22 mouse cellular contexts compared by ENCODE assay signal in genomic region chr2:57108349-57108930, GRCm38 (mm10). TPM values are rescaled to one million over a fixed set of nuclear protein-coding genes. Genes with fewer than 3 reads are reported as not detected.
DNase-seq lines count a peak whose midpoint lies in the region; ATAC-seq and TF ChIP-seq lines count a peak whose summit lies in the region.
"Had no signal": no experiment of that assay in that cellular context is flagged by ENCODE, and none has a peak within 500 bp of the region (broad histone marks: within the 10 kb centered on the region; RNA-seq: fewer than 3 reads in every experiment).

No protein-coding gene starts in this region.

- H3K4me2 ChIP-seq in hindbrain, embryonic 14.5 days (replicated peaks), result peak overlapping the region; percentile 17
- no peak overlapping the region for H3K4me2 ChIP-seq in hindbrain, postnatal 0 days (ENCODE audit: low read depth, low read length)
- H3K4me2 ChIP-seq in neural tube, embryonic 15.5 days, result no peak overlapping the region
- H3K4me2 ChIP-seq in neural tube, embryonic 13.5 days, result no peak overlapping the region; the same call in 1 of the 2 replicates
- H3K4me2 ChIP-seq: embryonic facial prominence, embryonic 15.5 days; heart, embryonic 12.5 days had no signal

- H3K27ac ChIP-seq in hindbrain, embryonic 14.5 days, result no peak overlapping the region
- H3K27ac ChIP-seq in hindbrain, postnatal 0 days, result no peak overlapping the region
- H3K27ac ChIP-seq in neural tube, embryonic 15.5 days (replicated peaks), result no peak overlapping the region
- peak overlapping the region; percentile 33; the same call in 1 of the 2 replicates for H3K27ac ChIP-seq in neural tube, embryonic 13.5 days (replicated peaks)
- H3K27ac ChIP-seq: embryonic facial prominence, embryonic 15.5 days; forebrain, embryonic 10.5 days; hindbrain, embryonic 10.5 days had no signal

- ATAC-seq in hindbrain, embryonic 14.5 days (ENCODE audit: low FRiP score), result no peak
- no peak for ATAC-seq in hindbrain, postnatal 0 days
- ATAC-seq in neural tube, embryonic 15.5 days (ENCODE audit: low FRiP score), result no peak
- no peak for ATAC-seq in neural tube, embryonic 13.5 days (ENCODE audit: low read depth)
- ATAC-seq: CD4-positive, CD25-positive, alpha-beta regulatory T cell, adult 4 months; forebrain, embryonic 14.5 days had no signal

- peaks cover 95% of the 10 kb centered on the region for H3K27me3 ChIP-seq in hindbrain, embryonic 14.5 days (ENCODE audit: control insufficient read depth, insufficient read depth, low read length)
- H3K27me3 ChIP-seq in hindbrain, postnatal 0 days (ENCODE audit: insufficient read depth, low read length), result peaks cover 87% of the 10 kb centered on the region
- peaks cover 83% of the 10 kb centered on the region for H3K27me3 ChIP-seq in neural tube, embryonic 15.5 days (replicated peaks)
- peaks cover 96% of the 10 kb centered on the region for H3K27me3 ChIP-seq in neural tube, embryonic 13.5 days

- WGBS in hindbrain, embryonic 14.5 days, result 11% methylated on average over 7 of the region's 7 CpGs
- WGBS in hindbrain, postnatal 0 days, result 28% methylated on average over 7 of the region's 7 CpGs
- 14% methylated on average over 7 of the region's 7 CpGs for WGBS in neural tube, embryonic 15.5 days
- WGBS in neural tube, embryonic 13.5 days, result 8% methylated on average over 7 of the region's 7 CpGs

- no peak overlapping the region for H3K4me3 ChIP-seq in hindbrain, embryonic 14.5 days (replicated peaks; ENCODE audit: low read length)
- no peak overlapping the region for H3K4me3 ChIP-seq in hindbrain, postnatal 0 days (ENCODE audit: low read length)
- no peak overlapping the region for H3K4me3 ChIP-seq in neural tube, embryonic 15.5 days (replicated peaks)
- H3K4me3 ChIP-seq in neural tube, embryonic 13.5 days, result no peak overlapping the region
- H3K4me3 ChIP-seq: embryonic facial prominence, embryonic 15.5 days; erythroblast, embryonic 14.5 days; forebrain, embryonic 10.5 days; heart, embryonic 12.5 days; hindbrain, embryonic 10.5 days had no signal

- peaks cover 6% of the 10 kb centered on the region for H3K4me1 ChIP-seq in hindbrain, embryonic 14.5 days (replicated peaks; ENCODE audit: control insufficient read depth, insufficient read depth, low read length)
- H3K4me1 ChIP-seq in hindbrain, postnatal 0 days (ENCODE audit: insufficient read depth, low read length), result no peaks in the 10 kb centered on the region
- peaks cover 27% of the 10 kb centered on the region for H3K4me1 ChIP-seq in neural tube, embryonic 15.5 days
- H3K4me1 ChIP-seq in neural tube, embryonic 13.5 days (replicated peaks), result peaks cover 34% of the 10 kb centered on the region

- peak; percentile 21 for DNase-seq in embryo, embryonic 10.5 days (ENCODE audit: low spot score)
- DNase-seq in embryo, embryonic 9.5 days (ENCODE audit: extremely low spot score), result no peak
- DNase-seq in hindbrain, embryonic 14.5 days (ENCODE audit: low spot score), result no peak
- DNase-seq in hindbrain, postnatal 0 days (ENCODE audit: low spot score), result no peak
- peak; percentile 20 for DNase-seq in neural tube, embryonic 10.5 days (ENCODE audit: extremely low spot score, low spot score)
- DNase-seq in kidney, postnatal 4 days, result no peak
- DNase-seq: adrenal gland, adult 8-10 months; adrenal gland, postnatal 36 days; B cell, adult 2 months; cerebellum, adult 2 months; cerebellum, postnatal 10 days; gastrocnemius, postnatal 36 days; heart, adult 18-20 months had no signal

- no peak for TF ChIP-seq CTCF in hindbrain, postnatal 0 days (IDR thresholded peaks at IDR 0.05; ENCODE audit: low read depth)

- no peaks in the 10 kb centered on the region for H3K9me3 ChIP-seq in hindbrain, embryonic 14.5 days (ENCODE audit: control insufficient read depth, low read length)
- no peaks in the 10 kb centered on the region for H3K9me3 ChIP-seq in hindbrain, postnatal 0 days (ENCODE audit: low read length)
- H3K9me3 ChIP-seq in neural tube, embryonic 15.5 days (replicated peaks), result no peaks in the 10 kb centered on the region
- H3K9me3 ChIP-seq in neural tube, embryonic 13.5 days, result no peaks in the 10 kb centered on the region
- H3K9me3 ChIP-seq: embryonic facial prominence, embryonic 15.5 days; forebrain, embryonic 10.5 days; hindbrain, embryonic 10.5 days had no signal

- H3K36me3 ChIP-seq in hindbrain, embryonic 14.5 days (replicated peaks; ENCODE audit: control insufficient read depth, insufficient read depth), result no peaks in the 10 kb centered on the region
- H3K36me3 ChIP-seq in hindbrain, postnatal 0 days (ENCODE audit: insufficient read depth, low read length), result no peaks in the 10 kb centered on the region
- no peaks in the 10 kb centered on the region for H3K36me3 ChIP-seq in neural tube, embryonic 15.5 days
- H3K36me3 ChIP-seq in neural tube, embryonic 13.5 days, result no peaks in the 10 kb centered on the region
- H3K36me3 ChIP-seq: embryonic facial prominence, embryonic 15.5 days; heart, embryonic 12.5 days; hindbrain, embryonic 10.5 days had no signal

- H3K9ac ChIP-seq in hindbrain, embryonic 14.5 days, result no peak overlapping the region
- H3K9ac ChIP-seq in hindbrain, postnatal 0 days (replicated peaks; ENCODE audit: low read length), result no peak overlapping the region
- H3K9ac ChIP-seq in neural tube, embryonic 15.5 days (replicated peaks), result no peak overlapping the region
- no peak overlapping the region for H3K9ac ChIP-seq in neural tube, embryonic 13.5 days
- H3K9ac ChIP-seq: embryonic facial prominence, embryonic 15.5 days; heart, embryonic 12.5 days had no signal

RNA-seq across cellular contexts. Expression of gene Nr4a2, which starts 15.4 kb away (rescaled TPM):
- 20.7 and 21.0 TPM in 2 replicates for polyA plus RNA-seq in hindbrain, embryonic 14.5 days (2014; fragmentation: Nextera tagmentation; extraction: Ambion mirVana)
- 8.5 and 8.7 TPM in 2 replicates for total RNA-seq in hindbrain, postnatal 0 days (2014; rRNA removed)
- polyA plus RNA-seq in hindbrain, postnatal 0 days (2015; fragmentation: Nextera tagmentation; extraction: Ambion mirVana), result 8.6 and 11.2 TPM in 2 replicates
- 16.8 and 21.0 TPM in 2 replicates for polyA plus RNA-seq in neural tube, embryonic 15.5 days (2015; fragmentation: Nextera tagmentation; extraction: Ambion mirVana)
- polyA plus RNA-seq in neural tube, embryonic 13.5 days (2015; fragmentation: Nextera tagmentation; extraction: Ambion mirVana), result 21.8 and 25.1 TPM in 2 replicates

Comparison
In these comparisons a context has a peak if more than half of its experiments do, and no peak if none do; other contexts are left out.
1. DNase-seq: peak in embryo, embryonic 10.5 days (single experiment) and neural tube, embryonic 10.5 days (single experiment); none in embryo, embryonic 9.5 days (single experiment), hindbrain, embryonic 14.5 days (single experiment), hindbrain, postnatal 0 days (single experiment) and kidney, postnatal 4 days (0 of 2).